Comparison of ENCODE assay signal across 9 mouse cellular contexts in genomic region chr4:97689456-97690383, GRCm38 (mm10).
A peak's percentile ranks its signal among the peaks of the same experiment; 100 is the strongest.
DNase-seq lines count a peak whose midpoint lies in the region; ATAC-seq and TF ChIP-seq lines count a peak whose summit lies in the region.
"Had no signal": no experiment of that assay in that cellular context is flagged by ENCODE, and none has a peak within 500 bp of the region (broad histone marks: within the 10 kb centered on the region; RNA-seq: fewer than 3 reads in every experiment).

No protein-coding gene starts in this region.

- H3K36me3 ChIP-seq in heart, postnatal 0 days (replicated peaks; ENCODE audit: control insufficient read depth, insufficient read depth, low read length): no peaks in the 10 kb centered on the region
- H3K36me3 ChIP-seq in limb, embryonic 11.5 days (ENCODE audit: control insufficient read depth, insufficient read depth, low read length): no peaks in the 10 kb centered on the region

- intact Hi-C loops in left cerebral cortex, postnatal 36 days (cut with DNase I): no loop called here

- peaks cover 6% of the 10 kb centered on the region for H3K4me1 ChIP-seq in heart, postnatal 0 days (ENCODE audit: control insufficient read depth, insufficient read depth)
- H3K4me1 ChIP-seq in limb, embryonic 11.5 days (ENCODE audit: control insufficient read depth, insufficient read depth, low read length): peaks cover 2% of the 10 kb centered on the region; the same call in 1 of the 2 replicates

- H3K27ac ChIP-seq in heart, postnatal 0 days (ENCODE audit: low read depth): peak overlapping the region; percentile 48
- no peak overlapping the region for H3K27ac ChIP-seq in limb, embryonic 11.5 days (replicated peaks; ENCODE audit: low read depth, low read length)

- TF ChIP-seq EP300 in heart, postnatal 0 days (IDR thresholded peaks at IDR 0.05; ENCODE audit: low read depth): no peak

- H3K9me3 ChIP-seq in heart, postnatal 0 days (replicated peaks; ENCODE audit: control insufficient read depth, low read length): no peaks in the 10 kb centered on the region
- no peaks in the 10 kb centered on the region for H3K9me3 ChIP-seq in limb, embryonic 11.5 days (ENCODE audit: control insufficient read depth, low read length)

- DNase-seq in urinary bladder, postnatal 4 days (ENCODE audit: low spot score in 2 of 2): peak; percentile 47 to 58
- no peak for DNase-seq in urinary bladder, postnatal 36 days (ENCODE audit: low spot score in 2 of 2)
- peak; percentile 46 for DNase-seq in heart, postnatal 0 days (ENCODE audit: low spot score)
- peak; percentile 66 for DNase-seq in limb, embryonic 11.5 days (ENCODE audit: low spot score)
- no peak for DNase-seq in cerebellum, postnatal 25 days
- no peak for DNase-seq in frontal cortex, adult 2 months (ENCODE audit: extremely low spot score in 1 of 2, low spot score in 1 of 2)
- no peak for DNase-seq in left cerebral cortex, postnatal 36 days (ENCODE audit: low spot score in 2 of 2)

- H3K27me3 ChIP-seq in heart, postnatal 0 days (ENCODE audit: control insufficient read depth, insufficient read depth, low read length): no peaks in the 10 kb centered on the region
- H3K27me3 ChIP-seq in limb, embryonic 11.5 days (ENCODE audit: control insufficient read depth, insufficient read depth, low read length): no peaks in the 10 kb centered on the region

- no peak overlapping the region for H3K4me3 ChIP-seq in heart, postnatal 0 days (ENCODE audit: low read depth, low read length)
- H3K4me3 ChIP-seq in limb, embryonic 11.5 days (ENCODE audit: low read depth, low read length): no peak overlapping the region
- H3K4me3 ChIP-seq: erythroblast, embryonic 14.5 days had no signal

- no peak overlapping the region for H3K9ac ChIP-seq in heart, postnatal 0 days (replicated peaks; ENCODE audit: low read depth, low read length)
- H3K9ac ChIP-seq in limb, embryonic 11.5 days (ENCODE audit: low read length): no peak overlapping the region

- 40% methylated on average over 8 of the region's 8 CpGs for WGBS in heart, postnatal 0 days
- WGBS in limb, embryonic 11.5 days: 40% methylated on average over 8 of the region's 8 CpGs

- ATAC-seq in heart, postnatal 0 days (ENCODE audit: insufficient read depth, low read depth): peak; percentile 82
- ATAC-seq in limb, embryonic 11.5 days (ENCODE audit: insufficient number of reproducible peaks, low FRiP score, low TSS enrichment, low read depth): peak; percentile 78
- ATAC-seq in monocyte, adult 5-6 weeks (replicated peaks; ENCODE audit: insufficient number of reproducible peaks, low FRiP score, low TSS enrichment, poor library complexity, severe bottlenecking): no peak

- TF ChIP-seq CTCF in heart, postnatal 0 days (IDR thresholded peaks at IDR 0.05; ENCODE audit: low read depth): no peak

- no peak overlapping the region for H3K4me2 ChIP-seq in heart, postnatal 0 days (ENCODE audit: low read depth, low read length)
- no peak overlapping the region for H3K4me2 ChIP-seq in limb, embryonic 11.5 days (ENCODE audit: low read depth, severe bottlenecking)

Comparison
In these comparisons a context has a peak if more than half of its experiments do, and no peak if none do; other contexts are left out.
1. DNase-seq: peak in urinary bladder, postnatal 4 days (2 of 2), heart, postnatal 0 days (single experiment) and limb, embryonic 11.5 days (single experiment); none in urinary bladder, postnatal 36 days (0 of 2), cerebellum, postnatal 25 days (0 of 2), frontal cortex, adult 2 months (0 of 2) and left cerebral cortex, postnatal 36 days (0 of 2).